Mouse (Mus musculus) retina, adult 2 months (tissue): ENCODE data around the gene Fam213a.

ENCODE experiments used
- DNase-seq: peaks from one replicate; pipeline ENCODE4 v3.0.0-alpha.2; 2012; ENCODE audit warnings: low read depth, low spot score

Gene Fam213a

GRCm38 (mm10) chr14:40963501-40964213, 49.9 kb downstream of the Fam213a start:
- DNase-seq, result no peak

- no peak for DNase-seq
Measured at GRCm38 (mm10) chr14:40962365-40963290, 51.0 kb downstream of the Fam213a start.

- DNase-seq, result no peak
Measured at GRCm38 (mm10) chr14:40960237-40960636, 53.4 kb downstream of the Fam213a start.

GRCm38 (mm10) chr14:40959586-40959985, 54.0 kb downstream of the Fam213a start:
- no peak for DNase-seq

- DNase-seq, result no peak
Measured at GRCm38 (mm10) chr14:40958986-40959381, 54.6 kb downstream of the Fam213a start.

- DNase-seq, result no peak
Measured at GRCm38 (mm10) chr14:40958083-40958985, 55.3 kb downstream of the Fam213a start.

GRCm38 (mm10) chr14:40957607-40958006, 56.0 kb downstream of the Fam213a start:
- no peak for DNase-seq

- DNase-seq, result no peak
Measured at GRCm38 (mm10) chr14:40956252-40957146, 57.1 kb downstream of the Fam213a start.

- DNase-seq, result no peak
Measured at GRCm38 (mm10) chr14:40955596-40956251, 57.9 kb downstream of the Fam213a start.

- DNase-seq, result no peak
Measured at GRCm38 (mm10) chr14:40955146-40955545, 58.4 kb downstream of the Fam213a start.

- no peak for DNase-seq
Measured at GRCm38 (mm10) chr14:40953381-40953780, 60.2 kb downstream of the Fam213a start.

- no peak for DNase-seq
Measured at GRCm38 (mm10) chr14:40952715-40953114, 60.9 kb downstream of the Fam213a start.

- DNase-seq, result no peak
Measured at GRCm38 (mm10) chr14:40952301-40952700, 61.3 kb downstream of the Fam213a start.

- no peak for DNase-seq
Measured at GRCm38 (mm10) chr14:40949730-40950614, 63.6 kb downstream of the Fam213a start.

GRCm38 (mm10) chr14:40949047-40949446, 64.5 kb downstream of the Fam213a start:
- DNase-seq, result no peak

GRCm38 (mm10) chr14:40948522-40948921, 65.1 kb downstream of the Fam213a start:
- DNase-seq, result no peak

GRCm38 (mm10) chr14:40947431-40948394, 65.9 kb downstream of the Fam213a start:
- DNase-seq, result no peak

GRCm38 (mm10) chr14:40943802-40944201, 69.8 kb downstream of the Fam213a start:
- DNase-seq, result no peak
